Mouse (Mus musculus): ENCODE results near the gene Kalrn. TPM values are rescaled to one million over a fixed set of nuclear protein-coding genes. Genes with fewer than 3 reads are reported as not detected.
A peak's percentile ranks its signal among the peaks of the same experiment; 100 is the strongest.

The Kalrn gene
- polyA plus RNA-seq, 1 experiment from 2014 or later, result 22.1 TPM

DNA sequence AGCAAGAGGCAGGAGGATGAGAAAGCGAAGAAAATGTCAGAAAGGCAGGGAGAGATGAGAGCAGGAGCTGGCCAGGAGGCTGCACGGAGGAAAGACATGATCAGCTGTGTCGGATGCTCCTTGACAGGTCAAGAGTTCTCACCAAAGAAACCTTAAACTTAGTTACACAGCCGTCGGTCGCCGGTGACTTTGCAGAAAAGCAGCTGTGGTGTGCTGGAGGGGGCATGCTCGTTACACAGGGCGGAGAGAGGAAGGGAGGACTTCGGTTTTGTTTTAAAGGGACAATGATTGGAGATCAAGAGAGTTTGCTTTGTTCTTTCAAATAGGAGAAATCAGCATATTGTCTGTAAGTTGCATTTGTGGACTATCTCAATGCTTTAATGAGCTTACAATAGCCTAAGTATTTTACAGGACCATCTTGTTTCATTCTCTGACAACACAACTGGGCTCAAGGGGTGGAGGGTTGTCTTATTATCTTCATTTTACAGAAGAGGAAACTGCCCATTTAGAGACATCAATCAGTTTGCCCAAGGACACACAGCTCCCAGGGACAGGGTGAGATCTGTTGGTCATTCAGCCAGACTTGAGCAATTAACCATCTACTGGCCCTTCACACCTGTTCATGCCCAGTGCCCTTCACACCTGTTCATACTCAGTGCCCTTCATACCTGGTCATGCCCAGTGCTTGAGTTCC, 516.8 kb downstream of the Kalrn start:
- Histone ChIP-seq H3K27me3 (ENCODE audit: control insufficient read depth, insufficient read depth, low read length) (no peaks in the 10 kb centered on the region), H3K9ac (replicated peaks; ENCODE audit: low read depth, low read length) (no peak overlapping the region)

GRCm38 (mm10) chr16:34050090-34050489, 523.2 kb downstream of the Kalrn start:
- no peak overlapping the region for H3K4me2 ChIP-seq (replicated peaks; ENCODE audit: low read depth, low read length)
- H3K4me1 ChIP-seq (ENCODE audit: control insufficient read depth, insufficient read depth, low read length), result no peaks in the 10 kb centered on the region
- H3K27ac ChIP-seq (ENCODE audit: low read length), result no peak overlapping the region
- no peaks in the 10 kb centered on the region for H3K27me3 ChIP-seq (ENCODE audit: control insufficient read depth, insufficient read depth, low read length)
- no peak overlapping the region for H3K9ac ChIP-seq (replicated peaks; ENCODE audit: low read depth, low read length)
- H3K9me3 ChIP-seq (ENCODE audit: control insufficient read depth, low read depth, low read length), result no peaks in the 10 kb centered on the region
- WGBS, result 81% methylated on average over 7 of the region's 7 CpGs
- ATAC-seq (ENCODE audit: insufficient number of reproducible peaks, insufficient read depth, low FRiP score, low read depth), result 0 out of 2 replicates have a peak, but pooled peaks have one; percentile 42
- no peaks in the 10 kb centered on the region; the same call in 1 of the 2 replicates for H3K36me3 ChIP-seq (ENCODE audit: control insufficient read depth, insufficient read depth, low read length)
- H3K4me3 ChIP-seq (ENCODE audit: low read depth, low read length), result no peak overlapping the region

More for the DNA sequence above, 516.8 kb downstream of the Kalrn start:
- Histone ChIP-seq H3K4me1 (ENCODE audit: control insufficient read depth, insufficient read depth, low read length) (peaks cover 12% of the 10 kb centered on the region; the same call in 1 of the 2 replicates), H3K4me3 (ENCODE audit: low read depth, low read length) (no peak overlapping the region), H3K27ac (ENCODE audit: low read length) (no peak overlapping the region), H3K9me3 (ENCODE audit: control insufficient read depth, low read depth, low read length) (no peaks in the 10 kb centered on the region), H3K4me2 (replicated peaks; ENCODE audit: low read depth, low read length) (no peak overlapping the region), H3K36me3 (ENCODE audit: control insufficient read depth, insufficient read depth, low read length) (no peaks in the 10 kb centered on the region; the same call in 1 of the 2 replicates)
- no peak for ATAC-seq (ENCODE audit: insufficient number of reproducible peaks, insufficient read depth, low FRiP score, low read depth)
- WGBS, result 34% methylated on average over 10 of the region's 10 CpGs

DNA sequence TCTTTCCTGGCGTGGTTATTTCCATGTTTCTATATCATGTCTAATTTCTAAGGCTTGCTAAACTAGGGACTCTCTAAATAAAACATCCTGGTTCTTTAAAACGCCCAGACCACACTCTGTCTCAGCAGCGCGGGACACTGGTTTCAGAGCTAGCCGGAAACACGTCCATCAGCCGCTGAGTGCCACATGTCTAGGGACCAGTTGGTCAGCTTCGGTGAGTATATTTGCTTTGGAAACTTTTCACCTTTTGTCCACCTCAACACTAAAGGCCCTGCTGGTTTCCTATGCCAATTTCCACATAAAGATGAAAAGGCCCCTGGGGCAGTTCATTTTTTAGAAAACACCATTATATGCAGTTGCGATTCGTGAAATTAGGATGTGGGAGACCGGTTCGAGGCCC, 524.0 kb downstream of the Kalrn start:
- no peaks in the 10 kb centered on the region for H3K9me3 ChIP-seq (ENCODE audit: control insufficient read depth, low read depth, low read length)
- no peak overlapping the region for H3K9ac ChIP-seq (replicated peaks; ENCODE audit: low read depth, low read length)
- no peak overlapping the region for H3K4me3 ChIP-seq (ENCODE audit: low read depth, low read length)
- H3K4me1 ChIP-seq (ENCODE audit: control insufficient read depth, insufficient read depth, low read length), result no peaks in the 10 kb centered on the region
- H3K4me2 ChIP-seq (replicated peaks; ENCODE audit: low read depth, low read length), result no peak overlapping the region
- no peak overlapping the region for H3K27ac ChIP-seq (ENCODE audit: low read length)
- WGBS, result 83% methylated on average over 12 of the region's 12 CpGs
- H3K27me3 ChIP-seq (ENCODE audit: control insufficient read depth, insufficient read depth, low read length), result no peaks in the 10 kb centered on the region
- ATAC-seq (ENCODE audit: insufficient number of reproducible peaks, insufficient read depth, low FRiP score, low read depth), result no peak
- H3K36me3 ChIP-seq (ENCODE audit: control insufficient read depth, insufficient read depth, low read length), result no peaks in the 10 kb centered on the region; the same call in 1 of the 2 replicates

GRCm38 (mm10) chr16:34048232-34048631, 525.1 kb downstream of the Kalrn start:
- Histone ChIP-seq H3K27me3 (ENCODE audit: control insufficient read depth, insufficient read depth, low read length) (no peaks in the 10 kb centered on the region), H3K4me3 (ENCODE audit: low read depth, low read length) (no peak overlapping the region), H3K4me2 (replicated peaks; ENCODE audit: low read depth, low read length) (no peak overlapping the region), H3K27ac (ENCODE audit: low read length) (no peak overlapping the region), H3K9me3 (ENCODE audit: control insufficient read depth, low read depth, low read length) (no peaks in the 10 kb centered on the region), H3K9ac (replicated peaks; ENCODE audit: low read depth, low read length) (no peak overlapping the region), H3K36me3 (ENCODE audit: control insufficient read depth, insufficient read depth, low read length) (no peaks in the 10 kb centered on the region; the same call in 1 of the 2 replicates), H3K4me1 (ENCODE audit: control insufficient read depth, insufficient read depth, low read length) (no peaks in the 10 kb centered on the region)
- WGBS, result 86% methylated on average over 4 of the region's 4 CpGs
- no peak for ATAC-seq (ENCODE audit: insufficient number of reproducible peaks, insufficient read depth, low FRiP score, low read depth)

DNA sequence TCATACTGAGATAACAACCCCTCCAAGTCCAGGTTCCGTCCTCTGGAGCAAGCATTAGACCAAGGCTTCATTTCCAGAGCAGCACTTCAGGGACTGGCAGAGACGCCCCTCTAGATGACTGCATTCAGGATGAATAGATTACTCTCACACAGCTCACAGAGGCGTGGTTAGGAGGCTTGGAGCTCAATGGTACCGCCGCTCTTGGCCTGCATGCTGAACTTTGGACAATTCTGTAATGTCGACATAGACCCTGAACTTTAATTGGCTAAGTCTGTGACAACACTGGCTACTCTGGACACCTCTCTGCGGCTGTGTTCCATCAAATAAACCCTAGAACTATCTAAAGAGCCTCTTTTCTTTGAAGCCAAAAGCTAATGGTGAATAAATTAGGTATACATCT, 525.8 kb downstream of the Kalrn start:
- Histone ChIP-seq H3K4me2 (replicated peaks; ENCODE audit: low read depth, low read length) (no peak overlapping the region), H3K9me3 (ENCODE audit: control insufficient read depth, low read depth, low read length) (no peaks in the 10 kb centered on the region), H3K4me3 (ENCODE audit: low read depth, low read length) (no peak overlapping the region), H3K4me1 (ENCODE audit: control insufficient read depth, insufficient read depth, low read length) (no peaks in the 10 kb centered on the region), H3K27me3 (ENCODE audit: control insufficient read depth, insufficient read depth, low read length) (no peaks in the 10 kb centered on the region), H3K36me3 (ENCODE audit: control insufficient read depth, insufficient read depth, low read length) (no peaks in the 10 kb centered on the region; the same call in 1 of the 2 replicates), H3K9ac (replicated peaks; ENCODE audit: low read depth, low read length) (no peak overlapping the region), H3K27ac (ENCODE audit: low read length) (no peak overlapping the region)
- ATAC-seq (ENCODE audit: insufficient number of reproducible peaks, insufficient read depth, low FRiP score, low read depth), result no peak
- WGBS, result 58% methylated on average over 7 of the region's 7 CpGs

DNA sequence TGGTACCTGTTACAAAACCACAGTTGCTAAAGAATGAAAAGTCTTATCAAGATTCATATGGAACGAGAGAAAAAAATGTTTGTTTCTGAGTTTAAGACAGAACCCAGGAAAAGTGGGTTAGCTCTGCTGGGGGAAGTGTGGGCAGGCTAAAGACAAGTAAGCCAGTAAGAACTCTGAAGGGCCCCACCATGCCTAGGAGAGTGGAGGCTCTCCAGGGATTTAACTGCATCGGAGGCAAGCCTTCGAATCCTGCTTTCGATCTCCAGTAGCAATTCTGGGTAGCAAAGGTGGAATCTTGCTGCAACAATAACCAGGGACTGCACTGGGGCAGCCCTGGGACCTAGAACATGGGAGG, 526.3 kb downstream of the Kalrn start:
- 67% methylated on average over 4 of the region's 4 CpGs for WGBS
- Histone ChIP-seq H3K9me3 (ENCODE audit: control insufficient read depth, low read depth, low read length) (no peaks in the 10 kb centered on the region), H3K9ac (replicated peaks; ENCODE audit: low read depth, low read length) (no peak overlapping the region), H3K4me2 (replicated peaks; ENCODE audit: low read depth, low read length) (no peak overlapping the region), H3K4me1 (ENCODE audit: control insufficient read depth, insufficient read depth, low read length) (no peaks in the 10 kb centered on the region), H3K27me3 (ENCODE audit: control insufficient read depth, insufficient read depth, low read length) (no peaks in the 10 kb centered on the region), H3K4me3 (ENCODE audit: low read depth, low read length) (no peak overlapping the region), H3K36me3 (ENCODE audit: control insufficient read depth, insufficient read depth, low read length) (no peaks in the 10 kb centered on the region; the same call in 1 of the 2 replicates), H3K27ac (ENCODE audit: low read length) (no peak overlapping the region)
- ATAC-seq (ENCODE audit: insufficient number of reproducible peaks, insufficient read depth, low FRiP score, low read depth), result no peak

DNA sequence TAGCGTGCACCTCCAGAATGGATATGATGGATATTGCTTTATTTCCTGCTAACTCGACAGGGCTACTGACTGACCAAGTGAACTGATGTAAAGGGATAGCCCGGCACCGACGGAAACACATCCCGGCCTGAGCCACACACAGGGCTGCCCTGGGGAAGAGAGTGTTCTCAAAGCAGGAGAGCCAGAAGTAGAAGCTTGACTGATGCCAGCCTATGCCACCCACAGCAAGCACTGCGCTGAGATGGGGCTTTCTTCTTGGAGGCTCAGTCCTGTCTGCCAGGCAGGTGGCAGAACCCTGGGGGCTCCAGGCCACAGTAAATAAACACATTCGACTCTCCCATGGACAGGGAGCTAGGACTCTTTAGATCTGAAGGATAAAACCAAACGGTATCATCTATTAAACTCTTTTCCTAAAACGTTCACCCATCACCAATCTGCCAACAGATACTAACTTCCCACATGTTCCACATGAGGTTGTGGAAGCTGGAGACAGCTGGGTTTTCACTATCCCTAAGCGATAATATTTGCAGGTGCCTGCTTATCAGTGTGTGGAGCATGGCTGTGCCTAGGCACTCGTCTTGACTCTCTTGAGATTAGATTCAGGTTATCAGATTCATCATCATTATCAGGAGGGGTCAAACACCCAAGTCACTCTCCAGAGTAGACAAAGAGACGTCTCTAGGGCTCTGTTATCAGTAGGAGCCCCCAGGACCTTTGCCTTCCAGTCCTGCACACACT, 526.9 kb downstream of the Kalrn start:
- H3K4me1 ChIP-seq (ENCODE audit: control insufficient read depth, insufficient read depth, low read length), result no peaks in the 10 kb centered on the region
- no peak for ATAC-seq (ENCODE audit: insufficient number of reproducible peaks, insufficient read depth, low FRiP score, low read depth)
- no peak overlapping the region for H3K27ac ChIP-seq (ENCODE audit: low read length)
- H3K27me3 ChIP-seq (ENCODE audit: control insufficient read depth, insufficient read depth, low read length), result no peaks in the 10 kb centered on the region
- H3K4me2 ChIP-seq (replicated peaks; ENCODE audit: low read depth, low read length), result no peak overlapping the region
- no peaks in the 10 kb centered on the region; the same call in 1 of the 2 replicates for H3K36me3 ChIP-seq (ENCODE audit: control insufficient read depth, insufficient read depth, low read length)
- WGBS, result 55% methylated on average over 13 of the region's 13 CpGs
- H3K9ac ChIP-seq (replicated peaks; ENCODE audit: low read depth, low read length), result no peak overlapping the region
- H3K9me3 ChIP-seq (ENCODE audit: control insufficient read depth, low read depth, low read length), result no peaks in the 10 kb centered on the region
- H3K4me3 ChIP-seq (ENCODE audit: low read depth, low read length), result no peak overlapping the region

DNA sequence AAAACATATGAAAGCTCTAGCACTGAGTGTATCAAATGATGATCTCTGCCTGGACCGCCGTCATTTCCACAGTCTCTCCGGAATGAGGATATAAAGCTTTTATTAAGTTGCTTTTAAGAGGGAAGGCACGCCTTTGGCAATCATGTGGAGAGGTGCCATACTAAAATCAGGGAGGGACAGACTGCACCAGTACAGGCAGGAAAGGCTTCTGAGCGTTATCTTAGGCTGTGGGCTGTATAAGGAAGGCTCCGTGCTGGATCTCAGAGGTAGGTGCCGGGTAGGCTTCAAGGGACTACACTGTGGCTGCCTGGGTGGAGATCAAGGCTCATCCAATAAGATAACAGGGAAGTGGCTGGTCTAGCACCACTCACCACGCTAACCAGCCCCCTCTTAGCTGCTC, 528.8 kb downstream of the Kalrn start:
- ATAC-seq (ENCODE audit: insufficient number of reproducible peaks, insufficient read depth, low FRiP score, low read depth), result no peak
- 85% methylated on average over 8 of the region's 8 CpGs for WGBS
- no peaks in the 10 kb centered on the region for H3K36me3 ChIP-seq (ENCODE audit: control insufficient read depth, insufficient read depth, low read length)

More for the DNA sequence above, 528.8 kb downstream of the Kalrn start:
- no peak overlapping the region for H3K4me2 ChIP-seq (replicated peaks; ENCODE audit: low read depth, low read length)
- no peak overlapping the region for H3K27ac ChIP-seq (ENCODE audit: low read length)
- no peaks in the 10 kb centered on the region for H3K27me3 ChIP-seq (ENCODE audit: control insufficient read depth, insufficient read depth, low read length)
- H3K4me3 ChIP-seq (ENCODE audit: low read depth, low read length), result no peak overlapping the region
- no peaks in the 10 kb centered on the region for H3K9me3 ChIP-seq (ENCODE audit: control insufficient read depth, low read depth, low read length)
- no peak overlapping the region for H3K9ac ChIP-seq (replicated peaks; ENCODE audit: low read depth, low read length)
- H3K4me1 ChIP-seq (ENCODE audit: control insufficient read depth, insufficient read depth, low read length), result no peaks in the 10 kb centered on the region
